Mouse (Mus musculus): ENCODE data around the gene Vps41.

GRCm38 (mm10) chr13:18839231-18839630, 122.1 kb downstream of the Vps41 start:
- no peak for TF ChIP-seq EP300 (IDR thresholded peaks at IDR 0.05; ENCODE audit: low read depth)
- TF ChIP-seq CTCF (IDR thresholded peaks at IDR 0.05; ENCODE audit: low read depth): no peak

Data from liver, embryonic 14.5 days (tissue).